Mouse (Mus musculus): ENCODE data around the gene 4930415O20Rik. TPM values are rescaled to one million over a fixed set of nuclear protein-coding genes. Genes with fewer than 3 reads are reported as not detected.

The 4930415O20Rik gene
- polyA plus RNA-seq, 1 experiment from 2014 or later: 0.29 TPM

- peaks cover 9% of the 10 kb centered on the region; the same call in 1 of the 2 replicates for H3K36me3 ChIP-seq (ENCODE audit: control insufficient read depth, insufficient read depth, low read length)
- WGBS: 94% methylated on average over 5 of the region's 5 CpGs
Observed at GRCm38 (mm10) chr15:98557186-98557585, 13.6 kb upstream of the 4930415O20Rik start.

GRCm38 (mm10) chr15:98566973-98567277 is 3.9 kb upstream of the 4930415O20Rik start:
- Histone ChIP-seq H3K36me3 (ENCODE audit: control insufficient read depth, insufficient read depth, low read length) (peaks cover 8% of the 10 kb centered on the region; the same call in 1 of the 2 replicates), H3K4me1 (ENCODE audit: control insufficient read depth, insufficient read depth, low read length) (peaks cover 18% of the 10 kb centered on the region), H3K27ac (replicated peaks; ENCODE audit: low read depth, low read length) (peak overlapping the region; percentile 82), H3K4me2 (ENCODE audit: low read depth, severe bottlenecking) (peak overlapping the region; percentile 74), H3K9ac (ENCODE audit: low read length) (peak overlapping the region; percentile 91), H3K4me3 (ENCODE audit: low read depth, low read length) (peak overlapping the region; percentile 94), H3K27me3 (ENCODE audit: control insufficient read depth, insufficient read depth, low read length) (no peaks in the 10 kb centered on the region), H3K9me3 (ENCODE audit: control insufficient read depth, low read length) (no peaks in the 10 kb centered on the region)
- WGBS: under 1% methylated on average over 15 of the region's 15 CpGs
- ATAC-seq (ENCODE audit: insufficient number of reproducible peaks, low FRiP score, low TSS enrichment, low read depth): no peak
- no peak for DNase-seq (ENCODE audit: low spot score)

More at GRCm38 (mm10) chr15:98557186-98557585, 13.6 kb upstream of the 4930415O20Rik start:
- Histone ChIP-seq H3K4me3 (ENCODE audit: low read depth, low read length) (no peak overlapping the region), H3K4me2 (ENCODE audit: low read depth, severe bottlenecking) (no peak overlapping the region), H3K4me1 (ENCODE audit: control insufficient read depth, insufficient read depth, low read length) (no peaks in the 10 kb centered on the region), H3K27me3 (ENCODE audit: control insufficient read depth, insufficient read depth, low read length) (no peaks in the 10 kb centered on the region), H3K9ac (ENCODE audit: low read length) (no peak overlapping the region), H3K9me3 (ENCODE audit: control insufficient read depth, low read length) (no peaks in the 10 kb centered on the region), H3K27ac (replicated peaks; ENCODE audit: low read depth, low read length) (no peak overlapping the region)
- DNase-seq (ENCODE audit: low spot score) (no peak), ATAC-seq (ENCODE audit: insufficient number of reproducible peaks, low FRiP score, low TSS enrichment, low read depth) (no peak)

- under 1% methylated on average over 83 of the region's 88 CpGs for WGBS
Observed at GRCm38 (mm10) chr15:98567278-98568134, 3.3 kb upstream of the 4930415O20Rik start.

GRCm38 (mm10) chr15:98568256-98569033 is 2.4 kb upstream of the 4930415O20Rik start:
- Histone ChIP-seq H3K9me3 (ENCODE audit: control insufficient read depth, low read length) (no peaks in the 10 kb centered on the region), H3K36me3 (ENCODE audit: control insufficient read depth, insufficient read depth, low read length) (peaks cover 4% of the 10 kb centered on the region; the same call in 1 of the 2 replicates), H3K4me1 (ENCODE audit: control insufficient read depth, insufficient read depth, low read length) (peaks cover 18% of the 10 kb centered on the region), H3K9ac (ENCODE audit: low read length) (peak overlapping the region; percentile 93), H3K4me2 (ENCODE audit: low read depth, severe bottlenecking) (peak overlapping the region; percentile 80), H3K27ac (replicated peaks; ENCODE audit: low read depth, low read length) (peak overlapping the region; percentile 84), H3K27me3 (ENCODE audit: control insufficient read depth, insufficient read depth, low read length) (no peaks in the 10 kb centered on the region), H3K4me3 (ENCODE audit: low read depth, low read length) (peak overlapping the region; percentile 94)
- DNase-seq (ENCODE audit: low spot score) (peak; percentile 44), ATAC-seq (ENCODE audit: insufficient number of reproducible peaks, low FRiP score, low TSS enrichment, low read depth) (0 out of 2 replicates have a peak, but pooled peaks have one; percentile 5)
- 5% methylated on average over 22 of the region's 22 CpGs for WGBS

More at GRCm38 (mm10) chr15:98567278-98568134, 3.3 kb upstream of the 4930415O20Rik start:
- Histone ChIP-seq H3K27me3 (ENCODE audit: control insufficient read depth, insufficient read depth, low read length) (no peaks in the 10 kb centered on the region), H3K9ac (ENCODE audit: low read length) (peak overlapping the region; percentile 93), H3K4me2 (ENCODE audit: low read depth, severe bottlenecking) (peak overlapping the region; percentile 80), H3K4me3 (ENCODE audit: low read depth, low read length) (peak overlapping the region; percentile 94), H3K36me3 (ENCODE audit: control insufficient read depth, insufficient read depth, low read length) (peaks cover 8% of the 10 kb centered on the region; the same call in 1 of the 2 replicates), H3K27ac (replicated peaks; ENCODE audit: low read depth, low read length) (peak overlapping the region; percentile 84), H3K9me3 (ENCODE audit: control insufficient read depth, low read length) (no peaks in the 10 kb centered on the region), H3K4me1 (ENCODE audit: control insufficient read depth, insufficient read depth, low read length) (peaks cover 18% of the 10 kb centered on the region)
- ATAC-seq (ENCODE audit: insufficient number of reproducible peaks, low FRiP score, low TSS enrichment, low read depth) (peak; percentile 97), DNase-seq (ENCODE audit: low spot score) (peak; percentile 100)

GRCm38 (mm10) chr15:98569216-98569615 is 1.6 kb upstream of the 4930415O20Rik start:
- Histone ChIP-seq H3K27me3 (ENCODE audit: control insufficient read depth, insufficient read depth, low read length) (no peaks in the 10 kb centered on the region), H3K4me2 (ENCODE audit: low read depth, severe bottlenecking) (peak overlapping the region; percentile 80), H3K27ac (replicated peaks; ENCODE audit: low read depth, low read length) (no peak overlapping the region), H3K9me3 (ENCODE audit: control insufficient read depth, low read length) (no peaks in the 10 kb centered on the region), H3K36me3 (ENCODE audit: control insufficient read depth, insufficient read depth, low read length) (peaks cover 4% of the 10 kb centered on the region; the same call in 1 of the 2 replicates), H3K4me3 (ENCODE audit: low read depth, low read length) (peak overlapping the region; percentile 94), H3K4me1 (ENCODE audit: control insufficient read depth, insufficient read depth, low read length) (peaks cover 18% of the 10 kb centered on the region), H3K9ac (ENCODE audit: low read length) (no peak overlapping the region)
- no peak for ATAC-seq (ENCODE audit: insufficient number of reproducible peaks, low FRiP score, low TSS enrichment, low read depth)
- 68% methylated on average over 7 of the region's 7 CpGs for WGBS
- DNase-seq (ENCODE audit: low spot score): no peak

- DNase-seq (ENCODE audit: low spot score) (no peak), ATAC-seq (ENCODE audit: insufficient number of reproducible peaks, low FRiP score, low TSS enrichment, low read depth) (no peak)
- Histone ChIP-seq H3K9ac (ENCODE audit: low read length) (no peak overlapping the region), H3K36me3 (ENCODE audit: control insufficient read depth, insufficient read depth, low read length) (peaks cover 2% of the 10 kb centered on the region; the same call in 1 of the 2 replicates), H3K4me3 (ENCODE audit: low read depth, low read length) (no peak overlapping the region), H3K4me2 (ENCODE audit: low read depth, severe bottlenecking) (no peak overlapping the region), H3K9me3 (ENCODE audit: control insufficient read depth, low read length) (no peaks in the 10 kb centered on the region), H3K27ac (replicated peaks; ENCODE audit: low read depth, low read length) (no peak overlapping the region), H3K27me3 (ENCODE audit: control insufficient read depth, insufficient read depth, low read length) (no peaks in the 10 kb centered on the region), H3K4me1 (ENCODE audit: control insufficient read depth, insufficient read depth, low read length) (peaks cover 18% of the 10 kb centered on the region)
- 86% methylated on average over 4 of the region's 4 CpGs for WGBS
Observed at GRCm38 (mm10) chr15:98569795-98570365, 924 bp upstream of the 4930415O20Rik start.

- no peak overlapping the region for H3K9ac ChIP-seq (ENCODE audit: low read length)
- H3K4me2 ChIP-seq (ENCODE audit: low read depth, severe bottlenecking): no peak overlapping the region
- H3K27ac ChIP-seq (replicated peaks; ENCODE audit: low read depth, low read length): no peak overlapping the region
- ATAC-seq (ENCODE audit: insufficient number of reproducible peaks, low FRiP score, low TSS enrichment, low read depth) (no peak), DNase-seq (ENCODE audit: low spot score) (no peak)
- no peaks in the 10 kb centered on the region for H3K27me3 ChIP-seq (ENCODE audit: control insufficient read depth, insufficient read depth, low read length)
- 71% methylated on average over 4 of the region's 4 CpGs for WGBS
- no peak overlapping the region for H3K4me3 ChIP-seq (ENCODE audit: low read depth, low read length)
- H3K9me3 ChIP-seq (ENCODE audit: control insufficient read depth, low read length): no peaks in the 10 kb centered on the region
- no peaks in the 10 kb centered on the region for H3K36me3 ChIP-seq (ENCODE audit: control insufficient read depth, insufficient read depth, low read length)
- H3K4me1 ChIP-seq (ENCODE audit: control insufficient read depth, insufficient read depth, low read length): peaks cover 6% of the 10 kb centered on the region; the same call in 1 of the 2 replicates
Observed at GRCm38 (mm10) chr15:98573293-98573692, 2.5 kb downstream of the 4930415O20Rik start.

GRCm38 (mm10) chr15:98579310-98579709 is 8.5 kb downstream of the 4930415O20Rik start:
- no peak overlapping the region for H3K4me3 ChIP-seq (ENCODE audit: low read depth, low read length)
- DNase-seq (ENCODE audit: low spot score) (no peak), ATAC-seq (ENCODE audit: insufficient number of reproducible peaks, low FRiP score, low TSS enrichment, low read depth) (no peak)
- 90% methylated on average over 2 of the region's 2 CpGs for WGBS
- no peak overlapping the region for H3K27ac ChIP-seq (replicated peaks; ENCODE audit: low read depth, low read length)
- no peaks in the 10 kb centered on the region for H3K36me3 ChIP-seq (ENCODE audit: control insufficient read depth, insufficient read depth, low read length)
- H3K9ac ChIP-seq (ENCODE audit: low read length): no peak overlapping the region
- no peaks in the 10 kb centered on the region for H3K27me3 ChIP-seq (ENCODE audit: control insufficient read depth, insufficient read depth, low read length)
- no peaks in the 10 kb centered on the region for H3K4me1 ChIP-seq (ENCODE audit: control insufficient read depth, insufficient read depth, low read length)
- H3K9me3 ChIP-seq (ENCODE audit: control insufficient read depth, low read length): no peaks in the 10 kb centered on the region
- H3K4me2 ChIP-seq (ENCODE audit: low read depth, severe bottlenecking): no peak overlapping the region
